Mouse (Mus musculus) lung, postnatal 25 days (tissue): ENCODE data around the gene Slc29a4.
A peak's percentile ranks its signal among the peaks of the same experiment; 100 is the strongest.

Source experiments
- DNase-seq: peaks from one replicate; pipeline ENCODE4 v3.0.0; 2022; ENCODE audit warnings: low spot score

Slc29a4 gene

DNA sequence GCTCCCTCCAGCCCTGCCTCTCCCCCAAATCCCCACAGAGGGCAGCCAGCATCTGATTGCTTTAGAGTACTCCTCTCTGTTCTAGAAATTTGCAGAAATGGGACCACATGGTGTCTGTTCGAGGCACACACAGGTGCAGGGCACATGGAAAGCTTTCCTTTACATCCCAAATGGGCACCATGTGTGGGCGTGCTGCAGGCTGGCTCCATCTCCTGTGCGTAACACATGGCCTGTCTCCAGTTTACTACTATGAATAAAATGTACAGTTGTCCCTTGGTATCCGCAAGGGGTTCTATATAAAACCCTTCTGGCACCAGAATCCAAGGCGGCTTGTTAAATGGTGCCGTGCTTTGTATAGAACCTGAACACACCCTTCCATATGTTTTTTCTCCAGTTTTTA, 4.6 kb downstream of the Slc29a4 start:
- DNase-seq, result no peak

DNA sequence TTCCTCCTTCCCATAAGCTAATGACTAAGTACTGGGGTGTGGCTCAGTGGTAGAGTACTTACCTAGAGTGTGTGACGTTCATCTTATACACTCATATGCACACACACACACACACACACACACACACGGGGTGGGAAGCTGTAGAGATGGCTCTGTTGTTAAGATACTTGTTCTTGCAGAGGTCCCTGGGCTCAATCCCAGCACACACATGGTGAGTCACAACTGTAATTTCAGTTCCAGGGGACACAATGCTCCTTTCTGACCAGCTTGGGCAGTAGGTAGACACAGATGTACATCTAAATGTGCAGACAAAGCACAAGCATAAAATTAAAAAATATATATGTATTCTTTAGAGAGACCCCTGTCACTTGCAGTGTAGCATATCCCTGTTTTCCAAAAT, 5.4 kb downstream of the Slc29a4 start:
- DNase-seq, result no peak

DNA sequence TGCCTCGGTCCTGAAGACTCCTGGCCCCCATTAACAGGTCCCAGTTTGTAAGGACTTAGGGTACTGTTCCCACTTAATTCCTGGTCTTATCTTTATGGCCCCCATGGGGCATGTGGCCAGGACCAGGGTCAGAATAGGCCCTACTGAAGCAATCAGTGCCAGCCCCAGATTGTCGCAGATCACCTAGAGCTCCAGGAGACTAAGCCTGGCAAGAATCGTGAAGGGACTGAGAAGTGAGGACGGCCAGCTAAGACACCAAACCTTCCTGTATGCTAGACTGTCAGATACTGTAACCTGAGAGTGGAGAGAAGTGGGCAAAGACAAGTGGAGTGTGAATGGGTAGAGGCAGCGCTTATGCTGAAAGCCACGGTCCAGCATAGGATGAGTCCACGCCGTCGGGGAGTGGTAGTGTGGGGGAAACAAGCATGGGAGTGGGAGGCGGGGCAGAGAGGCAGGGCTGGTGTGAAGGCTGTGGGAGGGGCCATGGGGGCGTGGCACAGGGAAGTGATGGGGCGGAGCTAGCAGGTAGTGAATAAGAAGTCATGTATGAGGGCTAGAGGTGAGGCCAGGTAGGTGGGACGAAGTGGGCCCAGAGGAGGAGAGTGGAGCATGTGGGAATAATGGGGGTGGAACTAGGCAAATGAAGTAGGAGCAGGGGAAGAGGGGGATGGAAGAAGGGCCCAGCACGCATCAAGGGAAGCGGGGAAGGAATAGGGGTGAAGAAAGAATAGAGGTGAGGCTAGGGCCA, 8.7 kb downstream of the Slc29a4 start:
- peak; percentile 35 for DNase-seq

DNA sequence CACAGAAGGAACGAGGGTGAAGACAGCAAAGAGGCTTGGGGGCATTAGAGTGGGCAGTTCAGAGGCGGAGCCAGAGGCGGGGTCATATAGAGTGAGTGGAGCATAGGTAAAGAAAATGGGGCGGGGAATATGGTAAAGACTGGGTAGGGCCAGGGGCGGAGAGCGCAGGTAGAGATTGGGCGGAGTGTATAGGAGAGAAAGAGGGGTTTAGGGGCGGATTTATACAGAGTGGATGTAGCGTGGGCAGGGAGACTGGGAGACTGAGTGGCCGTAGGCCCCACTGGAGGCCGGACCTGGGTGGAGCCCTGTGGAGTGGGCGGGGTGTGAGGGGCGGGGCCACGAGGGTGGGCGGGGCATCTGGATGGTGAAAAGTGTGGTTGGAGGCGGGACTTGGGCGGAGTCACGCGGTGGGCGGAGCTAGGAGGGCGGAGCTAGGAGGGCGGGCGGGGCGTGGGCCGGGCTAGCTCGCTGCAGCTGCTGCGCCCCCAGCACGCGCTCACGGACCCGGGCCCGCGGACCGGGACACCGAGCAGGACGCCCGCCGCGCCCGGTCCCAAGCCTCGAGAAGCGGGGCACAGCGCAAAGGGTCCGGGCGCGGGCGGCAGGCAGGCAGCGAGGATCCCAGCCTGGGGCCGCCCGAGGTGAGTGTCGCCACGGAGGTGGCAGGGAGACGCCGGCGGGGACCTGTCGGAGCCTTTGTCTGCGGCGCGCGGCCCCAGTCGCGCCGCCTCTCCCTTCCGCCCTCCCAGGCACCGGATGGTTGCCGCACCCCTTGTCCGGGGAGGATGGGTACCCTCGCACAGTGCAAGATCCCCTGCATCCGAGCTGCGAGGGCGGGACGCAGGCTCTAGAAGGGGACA, 9.6 kb downstream of the Slc29a4 start:
- DNase-seq, result no peak

DNA sequence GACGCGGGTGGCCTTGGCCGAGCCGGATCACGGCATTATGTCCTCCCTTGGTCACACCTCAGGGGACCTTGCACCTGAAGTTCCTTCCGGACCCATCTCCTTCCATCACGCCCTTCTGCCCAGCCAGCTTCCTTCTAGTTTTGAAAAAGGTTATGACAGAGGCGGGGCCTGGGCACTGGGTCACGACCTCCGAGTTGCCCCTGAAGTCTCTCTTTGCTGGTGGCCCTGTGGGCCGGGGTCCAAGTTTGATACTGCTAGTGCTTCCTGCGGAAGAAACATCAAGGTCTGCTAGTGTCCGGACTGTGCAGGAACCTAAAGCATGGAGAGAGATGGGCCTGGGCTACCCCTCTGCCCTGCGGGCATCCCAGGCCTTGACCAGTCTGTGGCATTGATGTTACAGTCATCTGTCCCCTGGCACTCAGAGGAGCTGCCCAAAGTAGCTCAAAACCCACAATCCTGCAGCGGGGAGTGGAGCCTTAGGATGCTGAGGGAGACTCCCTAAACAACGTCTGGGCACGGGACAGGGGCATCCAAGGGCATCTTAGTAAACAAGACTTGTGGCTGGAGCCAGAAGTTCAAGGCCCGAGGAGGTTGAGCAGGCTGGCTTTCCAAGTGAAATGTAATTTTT, 10.3 kb downstream of the Slc29a4 start:
- no peak for DNase-seq

DNA sequence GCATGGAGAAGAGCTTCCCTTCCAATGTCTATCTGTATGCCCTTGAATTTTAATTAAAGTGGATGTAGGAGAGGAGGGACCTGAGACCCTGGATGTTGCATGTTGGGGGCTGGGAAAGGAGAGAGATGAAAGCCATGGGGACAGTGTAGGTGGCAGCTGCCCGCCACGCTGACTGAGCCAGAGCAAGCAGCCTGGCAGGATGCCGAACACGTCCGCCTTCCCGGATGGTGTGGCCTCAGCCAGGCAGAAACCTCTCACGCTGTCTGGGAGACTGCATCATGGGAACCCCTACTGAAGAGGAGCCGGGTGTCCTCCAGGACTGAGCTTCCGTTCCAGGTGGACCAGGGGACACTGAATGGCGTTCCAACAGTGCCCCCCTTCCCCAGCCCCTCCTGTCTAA, 11.3 kb downstream of the Slc29a4 start:
- no peak for DNase-seq

DNA sequence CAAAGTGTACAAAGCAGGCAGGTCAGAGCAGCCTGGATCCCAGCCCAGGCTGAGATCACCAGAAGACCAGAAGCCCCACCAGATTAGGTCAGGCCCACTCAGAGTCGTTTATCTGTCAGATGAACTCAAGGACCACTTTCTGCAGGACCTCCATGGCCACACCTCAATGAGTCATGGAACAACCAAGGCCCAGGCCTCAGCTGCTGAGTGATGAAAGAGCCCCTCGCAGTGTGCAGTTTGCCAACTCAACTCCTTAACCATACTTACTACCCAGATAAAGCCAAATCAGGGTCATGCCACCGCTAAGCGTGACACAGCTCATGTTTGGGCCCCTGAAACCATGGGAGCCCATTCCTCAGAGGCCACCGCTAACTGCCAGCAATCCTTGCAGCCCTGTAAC, 15.4 kb downstream of the Slc29a4 start:
- DNase-seq, result no peak

DNA sequence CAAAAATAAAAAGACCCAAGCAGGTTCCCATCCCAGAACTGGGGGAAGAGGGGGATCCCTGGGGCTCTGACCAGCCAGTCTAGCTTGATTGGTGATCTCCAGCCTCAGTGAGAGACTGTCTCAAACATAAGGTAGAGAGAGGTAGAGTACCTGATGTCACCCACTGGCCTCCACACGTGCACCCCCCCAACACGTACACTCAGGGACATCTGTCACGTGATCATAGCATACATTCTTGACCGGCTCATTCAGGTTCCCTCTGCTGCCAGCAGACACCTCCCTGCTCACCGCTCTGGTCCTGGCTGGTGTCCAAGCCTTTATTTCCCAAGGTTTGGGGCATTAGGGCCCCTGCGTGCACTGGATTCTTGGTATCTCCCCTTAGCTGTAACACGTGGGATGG, 17.1 kb downstream of the Slc29a4 start:
- no peak for DNase-seq

DNA sequence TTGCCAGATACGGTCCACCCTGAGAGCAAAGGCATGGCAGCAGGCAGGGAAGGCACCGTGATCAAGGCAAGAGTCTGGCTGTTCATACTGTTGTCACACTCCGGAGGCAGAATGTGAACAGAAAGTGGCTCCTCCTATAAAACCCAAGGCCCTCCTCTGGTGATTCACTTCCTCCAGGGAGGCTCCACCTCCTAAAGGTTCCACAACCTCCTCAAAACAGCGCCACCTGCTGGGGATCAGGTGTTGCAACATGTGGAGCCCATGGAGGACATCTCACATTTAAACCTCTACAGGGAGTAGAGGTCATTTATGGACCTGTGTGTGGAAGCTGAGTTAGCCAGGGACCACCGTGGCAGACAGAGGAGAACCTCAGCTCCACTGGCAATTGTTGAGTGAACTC, 20.1 kb downstream of the Slc29a4 start:
- DNase-seq, result no peak

DNA sequence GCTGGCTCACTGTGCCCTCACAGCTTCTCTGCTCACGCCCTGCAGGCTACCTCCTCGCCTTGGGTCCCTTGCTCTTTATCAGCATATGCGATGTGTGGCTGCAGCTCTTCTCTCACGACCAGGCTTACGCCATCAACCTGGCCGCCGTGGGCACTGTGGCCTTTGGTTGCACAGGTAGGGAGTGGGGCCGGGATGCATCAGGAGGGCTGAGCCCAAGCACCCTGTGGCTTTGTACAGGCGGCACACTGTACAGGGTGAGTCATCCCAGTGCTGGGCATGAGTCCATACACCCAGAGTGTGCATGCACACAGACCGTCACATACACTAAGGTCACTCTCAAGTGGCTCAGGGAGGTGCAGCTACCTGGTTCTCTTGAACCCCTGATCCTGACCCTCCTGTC, 21.7 kb downstream of the Slc29a4 start:
- DNase-seq, result no peak

DNA sequence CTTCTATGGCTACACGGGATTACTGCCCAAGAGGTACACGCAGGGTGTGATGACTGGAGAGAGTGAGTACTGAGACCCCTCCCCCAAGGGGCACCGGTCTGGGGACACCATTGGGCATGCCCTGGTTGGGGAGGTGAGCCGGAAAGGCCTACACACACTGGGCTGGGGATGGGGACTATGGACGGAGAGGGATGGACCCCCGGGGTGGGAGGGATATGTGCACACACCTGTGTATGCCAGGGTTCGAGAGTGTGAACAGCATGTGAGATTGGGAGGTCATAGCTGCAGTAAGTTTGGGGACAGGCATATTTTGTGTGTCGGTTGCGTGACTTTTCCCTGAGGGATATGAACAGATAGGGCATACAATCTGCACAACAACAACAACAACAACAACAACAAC, 22.7 kb downstream of the Slc29a4 start:
- DNase-seq, result no peak

DNA sequence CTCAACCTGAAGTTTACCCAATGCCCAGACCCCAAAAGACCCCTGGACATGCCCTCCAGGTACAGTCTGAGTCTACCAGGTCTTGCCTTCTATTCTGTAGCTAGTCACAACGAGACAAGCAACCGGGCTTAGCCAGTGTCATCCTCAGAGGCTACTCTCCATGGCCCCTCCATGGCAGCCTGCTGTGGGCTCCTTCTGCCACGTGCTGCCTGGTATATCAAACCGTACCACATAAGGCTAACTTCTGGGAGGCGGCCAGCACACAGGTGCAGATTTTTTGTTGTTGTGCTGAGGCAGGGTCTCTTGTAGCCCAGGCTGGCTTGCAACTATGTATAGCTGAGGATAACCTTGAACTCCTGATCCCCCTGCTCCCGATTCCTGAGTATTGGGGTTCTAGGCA, 23.7 kb downstream of the Slc29a4 start:
- DNase-seq, result no peak

DNA sequence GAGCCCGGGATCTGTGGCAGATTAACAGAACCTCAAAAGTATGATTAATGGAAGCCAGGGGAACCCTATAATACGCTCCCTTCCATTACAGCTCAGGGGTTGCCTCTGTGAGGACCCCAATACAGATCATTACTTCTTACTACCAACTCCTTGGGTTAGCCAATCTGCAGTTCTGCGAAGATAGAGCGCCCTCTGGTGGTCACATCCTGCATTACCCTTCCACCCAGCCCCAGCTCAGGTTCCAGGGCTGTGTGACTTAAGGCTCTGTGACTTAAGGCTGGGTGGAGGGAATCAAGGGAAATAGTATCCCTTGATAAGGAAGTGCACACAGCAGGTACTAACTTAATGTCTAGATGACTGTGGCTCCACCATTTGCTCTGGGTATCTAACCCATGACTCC, 25.7 kb downstream of the Slc29a4 start:
- peak; percentile 61 for DNase-seq

DNA sequence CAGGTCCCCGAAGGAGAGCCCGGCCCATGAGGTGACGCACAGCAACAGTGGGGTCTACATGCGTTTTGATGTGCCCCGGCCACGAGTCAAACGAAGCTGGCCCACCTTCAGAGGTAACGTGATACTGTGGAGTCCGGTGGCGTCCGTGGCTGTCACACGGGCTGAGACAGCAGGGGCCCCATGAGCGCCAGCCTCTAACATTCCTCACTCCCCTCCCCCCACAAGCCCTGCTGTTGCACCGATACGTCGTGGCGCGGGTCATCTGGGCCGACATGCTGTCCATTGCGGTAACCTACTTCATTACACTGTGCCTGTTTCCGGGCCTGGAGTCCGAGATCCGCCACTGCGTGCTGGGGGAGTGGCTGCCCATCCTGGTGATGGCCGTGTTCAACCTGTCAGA, 26.2 kb downstream of the Slc29a4 start:
- no peak for DNase-seq

DNA sequence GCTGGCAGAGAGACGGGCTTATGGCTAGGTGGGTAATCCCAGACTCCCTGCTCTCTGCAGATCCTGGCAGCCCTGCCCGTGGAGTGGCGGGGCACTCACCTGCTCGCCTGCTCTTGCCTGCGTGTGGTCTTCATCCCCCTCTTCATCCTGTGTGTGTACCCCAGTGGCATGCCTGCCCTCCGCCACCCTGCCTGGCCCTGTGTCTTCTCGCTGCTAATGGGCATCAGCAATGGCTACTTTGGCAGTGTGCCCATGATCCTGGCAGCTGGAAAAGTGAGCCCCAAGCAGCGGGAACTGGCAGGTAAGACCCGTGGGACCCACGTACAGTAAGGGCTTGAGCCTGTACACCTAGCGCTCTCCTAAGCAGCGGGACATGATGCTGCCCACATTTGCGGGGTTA, 27.6 kb downstream of the Slc29a4 start:
- no peak for DNase-seq

DNA sequence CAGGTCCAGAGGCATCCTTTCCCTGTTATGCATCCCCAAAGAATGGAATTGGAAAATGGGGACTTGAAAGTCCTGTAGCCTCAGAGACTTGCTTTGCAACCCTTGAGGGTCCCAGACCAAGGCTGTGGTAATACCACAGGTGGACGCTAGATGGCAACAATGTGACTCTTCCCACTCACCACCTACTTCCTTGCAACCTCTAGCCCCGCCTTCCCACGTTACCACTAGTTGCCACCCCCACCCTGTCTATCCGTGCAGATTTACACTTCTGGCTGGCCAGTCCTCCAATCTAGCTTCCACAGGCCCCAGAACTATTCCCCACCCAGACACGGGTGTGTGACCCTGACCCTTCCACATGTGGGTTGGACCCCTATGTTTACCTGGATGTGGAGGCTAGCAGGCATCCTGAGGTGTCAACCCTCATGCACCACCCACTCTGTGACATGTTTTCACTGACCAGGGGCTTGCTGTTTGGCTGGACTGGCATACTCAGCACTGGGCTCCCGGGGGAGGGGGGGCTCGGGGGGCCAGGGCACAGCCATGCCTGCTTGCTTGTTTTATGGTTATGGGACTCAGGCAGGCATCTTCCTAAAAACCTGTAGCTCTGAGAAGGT, 31.3 kb downstream of the Slc29a4 start:
- DNase-seq, result peak; percentile 57

DNA sequence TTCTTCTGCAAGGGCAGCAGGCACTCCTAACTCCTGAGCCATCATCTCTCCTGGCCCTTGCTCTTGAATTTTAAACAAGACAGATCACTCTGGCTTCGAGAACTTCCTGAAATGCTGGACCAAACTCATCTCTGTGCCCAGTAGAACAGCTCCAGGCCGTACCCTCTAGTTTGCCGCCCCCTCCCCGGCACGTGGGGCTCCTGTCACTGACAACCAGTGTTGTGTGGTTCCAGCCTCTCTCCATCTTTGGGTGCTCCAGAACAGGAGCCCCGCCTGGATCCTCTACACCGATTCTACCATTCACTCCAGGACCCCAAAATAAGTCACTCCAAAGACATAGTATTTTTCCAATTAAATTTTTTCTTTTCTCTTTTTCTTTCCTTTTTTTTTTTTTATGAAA, 32.0 kb downstream of the Slc29a4 start:
- DNase-seq, result no peak

DNA sequence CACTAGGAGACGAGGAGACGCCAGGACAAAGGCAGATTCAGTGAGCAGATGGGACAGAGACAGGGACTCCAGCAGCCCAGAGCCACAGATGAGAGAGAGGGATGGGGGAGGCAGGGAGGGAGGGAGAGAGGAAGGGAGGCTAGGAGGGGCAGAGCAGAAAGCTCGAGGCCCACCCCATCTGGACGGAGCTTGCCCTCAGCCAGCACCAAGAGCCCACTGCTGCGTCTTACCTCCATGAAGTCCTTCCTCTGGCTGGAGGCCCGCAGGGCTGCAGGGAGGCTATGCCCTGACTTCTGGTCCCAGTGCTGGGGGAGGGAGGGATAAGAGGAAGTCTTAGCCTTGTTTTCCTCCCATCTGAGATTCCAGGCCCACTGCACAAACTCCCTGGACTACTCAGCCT, 34.4 kb downstream of the Slc29a4 start:
- DNase-seq, result no peak

DNA sequence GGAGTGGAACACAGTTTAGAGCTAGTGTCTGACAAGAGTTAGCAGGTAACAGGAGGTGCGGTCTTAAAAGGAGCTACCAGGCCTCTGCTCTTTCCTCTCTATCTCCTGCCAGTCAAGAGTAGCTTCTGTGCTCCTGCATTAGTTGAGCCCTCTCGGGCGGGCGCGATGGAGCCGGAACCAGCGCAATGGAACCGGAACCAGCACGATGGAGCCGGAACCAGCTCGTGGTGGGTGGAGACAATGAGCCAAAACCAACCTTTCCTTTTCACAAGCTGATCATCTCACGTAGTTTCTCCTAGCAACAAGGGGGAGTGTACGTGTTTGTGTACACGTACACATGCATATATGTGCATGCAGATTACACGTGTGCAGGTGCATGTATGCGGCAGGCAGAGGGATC, 36.0 kb downstream of the Slc29a4 start:
- no peak for DNase-seq

DNA sequence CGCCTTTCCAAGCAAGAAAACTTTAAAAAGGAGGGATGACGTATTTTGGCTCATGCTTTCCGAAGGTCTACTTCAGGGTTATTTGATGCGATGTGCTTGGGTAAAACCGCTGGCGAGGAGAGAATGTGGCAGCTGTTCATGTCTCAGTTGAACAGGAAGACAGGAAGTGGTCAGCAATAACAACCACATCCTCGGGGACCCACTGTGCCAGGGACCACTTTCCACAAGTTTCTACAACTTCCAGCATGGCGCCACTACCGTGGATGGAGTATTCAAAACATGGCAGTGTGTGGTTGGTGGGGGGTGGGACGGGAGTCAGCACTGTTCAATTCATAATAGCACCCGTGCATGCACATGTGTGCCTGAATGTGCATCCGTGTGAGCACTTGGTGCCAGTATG, 38.0 kb downstream of the Slc29a4 start:
- no peak for DNase-seq

DNA sequence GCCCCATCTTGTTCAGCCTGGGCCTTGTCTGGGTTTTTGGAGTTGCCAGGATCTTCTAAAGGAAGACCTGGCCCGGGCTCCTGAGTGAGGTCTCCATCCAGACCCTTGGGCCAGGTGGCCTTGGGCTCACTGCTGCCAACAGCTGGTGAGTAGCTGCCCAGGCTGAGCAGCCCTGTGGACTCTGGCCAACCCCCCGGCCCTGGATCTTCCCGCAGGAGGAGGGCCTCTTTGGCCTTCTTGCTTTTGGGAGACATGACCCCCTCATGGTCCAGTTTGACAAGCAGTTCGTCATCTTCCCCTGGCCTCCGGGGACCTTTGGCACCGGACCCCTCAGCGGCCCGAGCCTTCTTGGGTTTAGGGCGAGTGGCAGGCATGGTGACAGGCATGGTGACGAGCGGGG, 39.6 kb downstream of the Slc29a4 start:
- DNase-seq, result no peak

DNA sequence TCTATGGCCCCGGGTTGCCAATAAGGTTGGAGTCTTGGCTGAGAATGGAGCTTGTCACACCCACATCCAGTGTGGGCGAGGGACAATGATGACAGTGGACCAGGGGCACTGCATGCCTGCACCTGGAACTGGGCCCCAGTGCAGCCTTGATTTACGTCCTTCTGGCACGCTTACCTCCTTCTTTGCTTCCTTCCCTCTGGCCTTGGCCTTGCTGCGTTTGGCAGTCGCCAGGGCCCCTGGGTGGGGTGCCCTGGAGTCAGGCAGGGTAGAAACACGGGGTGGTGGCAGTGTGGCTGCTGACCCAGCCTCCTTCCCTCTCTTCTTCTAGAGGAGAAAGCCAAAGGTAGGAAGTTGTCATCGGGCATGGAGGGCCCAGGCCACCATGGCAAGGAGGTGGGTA, 47.6 kb downstream of the Slc29a4 start:
- no peak for DNase-seq
